Mouse (Mus musculus): Measurements from ENCODE around the gene Pik3cb. TPM values are rescaled to one million over a fixed set of nuclear protein-coding genes. Genes with fewer than 3 reads are reported as not detected.

The Pik3cb gene
- polyA plus RNA-seq, 1 experiment from 2014 or later, result 1.5 TPM

DNA sequence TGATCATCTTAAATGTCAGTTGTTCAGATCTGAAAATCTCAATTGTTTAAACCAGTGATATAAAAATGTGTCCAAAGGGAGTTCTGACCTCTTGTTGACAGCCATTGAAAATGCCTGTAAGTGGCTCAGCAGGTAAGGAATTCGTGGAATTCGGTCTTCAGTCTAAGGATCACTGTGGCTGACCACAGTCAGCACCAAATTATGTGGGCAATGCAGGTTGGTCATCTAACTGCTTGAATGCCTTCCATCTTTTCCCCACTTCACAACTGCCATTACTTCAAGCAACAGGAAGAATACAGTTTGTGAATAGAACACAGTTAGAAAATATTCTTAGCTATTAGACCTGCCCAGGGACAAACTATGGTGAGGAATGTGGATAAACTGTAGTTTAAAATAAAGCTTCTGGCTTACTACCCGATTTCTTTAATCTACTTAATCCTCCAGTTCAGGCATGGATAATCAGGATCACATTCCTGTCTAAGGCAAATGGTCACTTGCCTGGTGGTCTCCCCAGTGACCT is 8.4 kb downstream of the Pik3cb start:
- H3K4me3 ChIP-seq (ENCODE audit: control insufficient read depth in 1 of 2, insufficient read depth in 1 of 2, low read depth in 1 of 2, low read length in 2 of 2), result no peak overlapping the region
- H3K4me1 ChIP-seq (ENCODE audit: control insufficient read depth in 2 of 2, insufficient read depth in 2 of 2, low read length in 2 of 2), result peaks cover 2 to 10% of the 10 kb centered on the region in 2 experiments; a peak in 3 of 4 replicates
- 26% methylated on average over 3 of the region's 3 CpGs for WGBS
- no peak for ATAC-seq (ENCODE audit: insufficient number of reproducible peaks, insufficient read depth, low FRiP score, low read depth)
- no peaks in the 10 kb centered on the region for H3K36me3 ChIP-seq (ENCODE audit: control insufficient read depth, insufficient read depth, low read length)
- no peak overlapping the region for H3K4me2 ChIP-seq (ENCODE audit: low read length)
- no peak overlapping the region for H3K9ac ChIP-seq (ENCODE audit: low read length)
- H3K27me3 ChIP-seq (ENCODE audit: control insufficient read depth, insufficient read depth, low read length), result no peaks in the 10 kb centered on the region
- no peak overlapping the region for H3K27ac ChIP-seq (replicated peaks in 1 of 2; ENCODE audit: control insufficient read depth in 1 of 2, insufficient read depth in 1 of 2, low read depth in 2 of 2, low read length in 2 of 2)
- H3K9me3 ChIP-seq (ENCODE audit: control insufficient read depth, low read length), result no peaks in the 10 kb centered on the region

DNA sequence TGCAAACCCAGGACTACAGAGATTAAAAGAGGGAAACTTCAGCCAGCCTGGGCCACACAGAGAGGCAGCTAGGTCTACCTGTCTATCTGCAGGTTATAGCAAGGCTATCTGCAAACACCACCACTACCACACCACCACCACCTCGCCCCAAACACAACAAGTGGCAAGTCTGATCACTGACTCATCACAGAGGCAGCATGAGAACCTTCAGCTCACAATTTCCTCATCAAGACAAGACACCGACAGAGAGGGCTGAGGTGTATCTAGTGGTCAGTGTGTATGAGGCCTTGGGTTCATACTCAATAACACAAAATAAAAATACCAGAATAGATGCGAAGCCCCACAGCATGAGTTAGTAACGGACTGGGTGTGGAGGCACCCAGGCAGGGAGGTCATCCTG is 9.3 kb downstream of the Pik3cb start:
- Histone ChIP-seq H3K27ac (replicated peaks in 1 of 2; ENCODE audit: control insufficient read depth in 1 of 2, insufficient read depth in 1 of 2, low read depth in 2 of 2, low read length in 2 of 2) (no peak overlapping the region), H3K9me3 (ENCODE audit: control insufficient read depth, low read length) (no peaks in the 10 kb centered on the region), H3K4me1 (ENCODE audit: control insufficient read depth in 2 of 2, insufficient read depth in 2 of 2, low read length in 2 of 2) (peaks cover 2 to 10% of the 10 kb centered on the region in 2 experiments; a peak in 3 of 4 replicates), H3K9ac (ENCODE audit: low read length) (no peak overlapping the region), H3K36me3 (ENCODE audit: control insufficient read depth, insufficient read depth, low read length) (no peaks in the 10 kb centered on the region), H3K4me3 (ENCODE audit: control insufficient read depth in 1 of 2, insufficient read depth in 1 of 2, low read depth in 1 of 2, low read length in 2 of 2) (no peak overlapping the region), H3K27me3 (ENCODE audit: control insufficient read depth, insufficient read depth, low read length) (no peaks in the 10 kb centered on the region), H3K4me2 (ENCODE audit: low read length) (no peak overlapping the region)
- no peak for ATAC-seq (ENCODE audit: insufficient number of reproducible peaks, insufficient read depth, low FRiP score, low read depth)
- 89% methylated on average over 4 of the region's 4 CpGs for WGBS

DNA sequence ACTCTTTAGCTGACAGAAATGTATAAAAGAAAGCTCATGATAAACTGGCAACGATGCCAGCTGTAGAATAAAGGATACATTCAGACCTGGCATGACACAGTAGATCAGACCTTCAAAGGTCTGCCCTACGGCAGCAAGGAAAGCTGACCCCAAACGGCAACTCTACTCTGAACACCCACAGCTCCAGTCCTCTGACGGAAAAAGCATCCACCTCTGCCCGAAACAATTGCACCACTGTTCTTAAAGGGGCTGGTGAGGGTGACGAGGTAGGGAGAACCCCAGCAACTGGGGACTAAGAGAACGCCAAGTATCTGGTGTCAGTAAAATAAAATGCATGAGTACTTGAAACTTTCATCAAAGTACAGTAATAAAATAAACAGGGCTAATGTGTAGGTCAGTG is 12.8 kb downstream of the Pik3cb start:
- H3K9me3 ChIP-seq (ENCODE audit: control insufficient read depth, low read length), result no peaks in the 10 kb centered on the region
- no peak for ATAC-seq (ENCODE audit: insufficient number of reproducible peaks, insufficient read depth, low FRiP score, low read depth)
- H3K36me3 ChIP-seq (ENCODE audit: control insufficient read depth, insufficient read depth, low read length), result no peaks in the 10 kb centered on the region
- no peak overlapping the region for H3K4me3 ChIP-seq (ENCODE audit: control insufficient read depth in 1 of 2, insufficient read depth in 1 of 2, low read depth in 1 of 2, low read length in 2 of 2)
- H3K4me1 ChIP-seq (ENCODE audit: control insufficient read depth in 2 of 2, insufficient read depth in 2 of 2, low read length in 2 of 2), result peaks cover 2 to 10% of the 10 kb centered on the region in 2 experiments; a peak in 3 of 4 replicates
- no peak overlapping the region for H3K9ac ChIP-seq (ENCODE audit: low read length)
- no peak overlapping the region for H3K27ac ChIP-seq (replicated peaks in 1 of 2; ENCODE audit: control insufficient read depth in 1 of 2, insufficient read depth in 1 of 2, low read depth in 2 of 2, low read length in 2 of 2)
- no peak overlapping the region for H3K4me2 ChIP-seq (ENCODE audit: low read length)
- WGBS, result 74% methylated on average over 7 of the region's 7 CpGs
- no peaks in the 10 kb centered on the region for H3K27me3 ChIP-seq (ENCODE audit: control insufficient read depth, insufficient read depth, low read length)

DNA sequence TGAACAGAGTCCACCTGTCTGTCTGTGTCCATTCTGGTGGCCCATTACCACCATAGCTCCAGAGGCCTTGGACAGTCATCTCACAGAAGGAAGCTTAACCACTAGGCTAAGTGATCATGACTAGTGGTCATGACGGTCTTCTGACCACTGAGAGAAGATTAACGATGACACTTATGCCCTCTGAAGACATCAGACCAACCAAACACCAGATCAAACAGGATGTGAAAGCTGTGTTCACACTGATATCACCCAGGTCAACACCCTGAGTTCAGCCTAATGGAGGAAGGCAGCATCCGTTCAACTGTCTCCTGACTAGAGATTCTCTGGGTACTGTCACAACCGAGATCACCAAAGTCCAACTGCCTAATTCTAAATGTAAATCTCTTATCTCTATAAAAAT is 17.7 kb downstream of the Pik3cb start:
- H3K9me3 ChIP-seq (ENCODE audit: control insufficient read depth, low read length), result no peaks in the 10 kb centered on the region
- no peak overlapping the region for H3K9ac ChIP-seq (ENCODE audit: low read length)
- no peak overlapping the region for H3K4me3 ChIP-seq (ENCODE audit: control insufficient read depth in 1 of 2, insufficient read depth in 1 of 2, low read depth in 1 of 2, low read length in 2 of 2)
- H3K4me1 ChIP-seq (ENCODE audit: control insufficient read depth in 2 of 2, insufficient read depth in 2 of 2, low read length in 2 of 2), result no peaks in the 10 kb centered on the region
- no peaks in the 10 kb centered on the region for H3K36me3 ChIP-seq (ENCODE audit: control insufficient read depth, insufficient read depth, low read length)
- no peak overlapping the region for H3K4me2 ChIP-seq (ENCODE audit: low read length)
- no peaks in the 10 kb centered on the region for H3K27me3 ChIP-seq (ENCODE audit: control insufficient read depth, insufficient read depth, low read length)
- H3K27ac ChIP-seq (replicated peaks in 1 of 2; ENCODE audit: control insufficient read depth in 1 of 2, insufficient read depth in 1 of 2, low read depth in 2 of 2, low read length in 2 of 2), result no peak overlapping the region
- ATAC-seq (ENCODE audit: insufficient number of reproducible peaks, insufficient read depth, low FRiP score, low read depth), result no peak
- 66% methylated on average over 4 of the region's 4 CpGs for WGBS

DNA sequence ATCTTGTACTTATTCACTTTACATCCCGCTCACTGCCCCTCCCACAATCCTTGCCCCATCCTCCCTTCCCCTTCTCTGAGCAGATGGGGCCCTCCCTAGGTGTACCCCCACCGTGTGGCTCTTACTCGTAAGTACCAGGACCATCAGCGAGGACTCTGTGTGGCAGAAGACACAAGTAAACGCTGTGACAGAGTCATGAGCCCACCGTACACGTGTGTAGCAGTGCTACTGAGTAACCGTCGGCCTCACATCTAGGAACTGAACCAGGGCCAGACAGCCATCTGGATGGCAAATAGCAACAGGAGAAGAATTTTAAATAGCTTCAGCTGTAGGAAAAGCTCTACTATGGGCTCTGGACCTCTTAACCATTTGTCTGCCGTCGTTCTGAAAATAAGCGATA is 28.0 kb downstream of the Pik3cb start:
- no peak for ATAC-seq (ENCODE audit: insufficient number of reproducible peaks, insufficient read depth, low FRiP score, low read depth)
- WGBS, result 73% methylated on average over 12 of the region's 12 CpGs
- no peaks in the 10 kb centered on the region for H3K27me3 ChIP-seq (ENCODE audit: control insufficient read depth, insufficient read depth, low read length)

DNA sequence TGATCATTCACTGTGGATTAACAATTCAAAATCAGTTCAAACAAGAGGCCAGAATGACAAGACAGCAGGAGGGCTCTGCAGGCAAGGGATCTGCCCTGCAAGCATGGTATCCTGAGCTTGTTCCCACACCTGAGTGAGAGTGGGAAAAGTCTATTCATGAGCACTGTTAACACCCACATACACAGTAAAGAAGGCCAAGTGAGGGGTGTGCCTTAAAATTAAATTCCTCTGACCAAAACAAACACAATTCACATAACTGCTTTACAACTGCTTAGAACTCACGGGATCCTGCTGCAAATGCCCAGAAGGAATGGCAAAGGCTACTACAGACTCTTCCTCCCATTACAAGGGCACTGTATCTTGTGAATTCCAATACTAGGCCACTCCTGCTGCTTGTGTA is 29.3 kb downstream of the Pik3cb start:
- ATAC-seq (ENCODE audit: insufficient number of reproducible peaks, insufficient read depth, low FRiP score, low read depth), result no peak
- Histone ChIP-seq H3K4me3 (ENCODE audit: control insufficient read depth in 1 of 2, insufficient read depth in 1 of 2, low read depth in 1 of 2, low read length in 2 of 2) (no peak overlapping the region), H3K9me3 (ENCODE audit: control insufficient read depth, low read length) (0 out of 2 replicates have a peak, but pooled peaks cover 4% of the 10 kb centered on the region), H3K27me3 (ENCODE audit: control insufficient read depth, insufficient read depth, low read length) (no peaks in the 10 kb centered on the region), H3K4me2 (ENCODE audit: low read length) (no peak overlapping the region), H3K27ac (replicated peaks in 1 of 2; ENCODE audit: control insufficient read depth in 1 of 2, insufficient read depth in 1 of 2, low read depth in 2 of 2, low read length in 2 of 2) (no peak overlapping the region), H3K4me1 (ENCODE audit: control insufficient read depth in 2 of 2, insufficient read depth in 2 of 2, low read length in 2 of 2) (peaks cover 0 to 9% of the 10 kb centered on the region in 2 experiments; a peak in 1 of 4 replicates), H3K9ac (ENCODE audit: low read length) (no peak overlapping the region), H3K36me3 (ENCODE audit: control insufficient read depth, insufficient read depth, low read length) (no peaks in the 10 kb centered on the region)
- 97% methylated on average over 1 of the region's 1 CpGs for WGBS

More for the DNA sequence above, 28.0 kb downstream of the Pik3cb start:
- Histone ChIP-seq H3K9me3 (ENCODE audit: control insufficient read depth, low read length) (no peaks in the 10 kb centered on the region), H3K27ac (replicated peaks in 1 of 2; ENCODE audit: control insufficient read depth in 1 of 2, insufficient read depth in 1 of 2, low read depth in 2 of 2, low read length in 2 of 2) (no peak overlapping the region), H3K4me2 (ENCODE audit: low read length) (no peak overlapping the region), H3K4me1 (ENCODE audit: control insufficient read depth in 2 of 2, insufficient read depth in 2 of 2, low read length in 2 of 2) (peaks cover 0 to 11% of the 10 kb centered on the region in 2 experiments; a peak in 1 of 4 replicates), H3K9ac (ENCODE audit: low read length) (no peak overlapping the region), H3K36me3 (ENCODE audit: control insufficient read depth, insufficient read depth, low read length) (no peaks in the 10 kb centered on the region), H3K4me3 (ENCODE audit: control insufficient read depth in 1 of 2, insufficient read depth in 1 of 2, low read depth in 1 of 2, low read length in 2 of 2) (no peak overlapping the region)

DNA sequence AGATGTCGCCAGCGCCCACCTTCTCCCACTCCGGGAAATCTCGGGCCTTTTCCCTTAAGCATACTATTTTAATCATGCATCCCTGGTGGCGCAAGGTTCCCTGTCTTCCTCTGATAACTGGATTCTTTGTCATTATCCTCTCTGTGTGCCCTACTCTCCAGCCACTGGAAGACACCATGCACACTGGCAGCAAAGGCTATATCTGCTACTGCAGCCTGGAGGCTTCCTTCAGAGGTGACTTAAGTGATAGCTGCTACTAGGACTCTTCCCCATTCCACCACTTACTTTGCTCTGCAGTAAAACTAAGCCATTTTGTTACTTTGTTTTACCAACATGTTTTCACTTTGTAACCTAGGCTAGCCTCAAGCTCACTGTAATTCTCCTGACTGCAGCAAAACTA is 30.2 kb downstream of the Pik3cb start:
- H3K27me3 ChIP-seq (ENCODE audit: control insufficient read depth, insufficient read depth, low read length), result no peaks in the 10 kb centered on the region
- no peak for ATAC-seq (ENCODE audit: insufficient number of reproducible peaks, insufficient read depth, low FRiP score, low read depth)
- no peak overlapping the region for H3K4me2 ChIP-seq (ENCODE audit: low read length)
- H3K9ac ChIP-seq (ENCODE audit: low read length), result no peak overlapping the region
- H3K9me3 ChIP-seq (ENCODE audit: control insufficient read depth, low read length), result 0 out of 2 replicates have a peak, but pooled peaks cover 4% of the 10 kb centered on the region
- no peak overlapping the region for H3K27ac ChIP-seq (replicated peaks in 1 of 2; ENCODE audit: control insufficient read depth in 1 of 2, insufficient read depth in 1 of 2, low read depth in 2 of 2, low read length in 2 of 2)
- H3K36me3 ChIP-seq (ENCODE audit: control insufficient read depth, insufficient read depth, low read length), result no peaks in the 10 kb centered on the region
- no peak overlapping the region for H3K4me3 ChIP-seq (ENCODE audit: control insufficient read depth in 1 of 2, insufficient read depth in 1 of 2, low read depth in 1 of 2, low read length in 2 of 2)
- WGBS, result 45% methylated on average over 5 of the region's 5 CpGs
- H3K4me1 ChIP-seq (ENCODE audit: control insufficient read depth in 2 of 2, insufficient read depth in 2 of 2, low read length in 2 of 2), result peaks cover 0 to 9% of the 10 kb centered on the region in 2 experiments; a peak in 1 of 4 replicates

- 0 out of 2 replicates have a peak, but pooled peaks cover 3% of the 10 kb centered on the region for H3K36me3 ChIP-seq (ENCODE audit: control insufficient read depth, insufficient read depth, low read length)
- no peak overlapping the region for H3K4me3 ChIP-seq (ENCODE audit: control insufficient read depth in 1 of 2, insufficient read depth in 1 of 2, low read depth in 1 of 2, low read length in 2 of 2)
- no peak overlapping the region for H3K9ac ChIP-seq (ENCODE audit: low read length)
- 0 out of 2 replicates have a peak, but pooled peaks cover 4% of the 10 kb centered on the region for H3K9me3 ChIP-seq (ENCODE audit: control insufficient read depth, low read length)
- no peak for ATAC-seq (ENCODE audit: insufficient number of reproducible peaks, insufficient read depth, low FRiP score, low read depth)
- 74% methylated on average over 3 of the region's 3 CpGs for WGBS
- no peak overlapping the region for H3K4me2 ChIP-seq (ENCODE audit: low read length)
- no peaks in the 10 kb centered on the region for H3K27me3 ChIP-seq (ENCODE audit: control insufficient read depth, insufficient read depth, low read length)
- no peak overlapping the region for H3K27ac ChIP-seq (replicated peaks in 1 of 2; ENCODE audit: control insufficient read depth in 1 of 2, insufficient read depth in 1 of 2, low read depth in 2 of 2, low read length in 2 of 2)
- peaks cover 0 to 9% of the 10 kb centered on the region in 2 experiments; a peak in 1 of 4 replicates for H3K4me1 ChIP-seq (ENCODE audit: control insufficient read depth in 2 of 2, insufficient read depth in 2 of 2, low read length in 2 of 2)
These were observed 30.8 kb downstream of the Pik3cb start for GRCm38 (mm10) chr9:99109585-99109984.
